Mouse (Mus musculus): ENCODE results near the gene Ano3. TPM values are rescaled to one million over a fixed set of nuclear protein-coding genes. Genes with fewer than 3 reads are reported as not detected.

Gene Ano3
- polyA plus RNA-seq, 1 experiment from 2014 or later = 0.09 TPM

DNA sequence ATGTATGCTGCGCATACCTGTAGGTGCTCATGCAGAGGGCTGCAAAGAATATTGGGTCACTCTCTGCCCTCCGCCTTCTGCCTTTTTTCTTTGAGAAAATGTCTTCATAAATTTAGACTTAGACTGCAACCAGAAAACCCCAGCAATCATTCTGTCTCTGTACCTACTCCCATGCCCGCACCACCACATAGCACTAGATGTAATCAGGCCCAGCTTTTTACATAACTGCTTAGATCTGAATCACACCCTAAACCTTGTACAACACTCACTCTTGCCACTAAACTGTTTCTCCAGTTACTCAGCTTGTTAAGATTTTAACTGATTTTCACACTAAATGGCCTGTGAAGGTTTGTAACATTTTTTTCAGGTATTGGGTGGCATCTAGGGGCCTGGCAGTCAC is 241.3 kb downstream of the Ano3 start:
- no peak for ATAC-seq
- WGBS = 94% methylated on average over 3 of the region's 3 CpGs

DNA sequence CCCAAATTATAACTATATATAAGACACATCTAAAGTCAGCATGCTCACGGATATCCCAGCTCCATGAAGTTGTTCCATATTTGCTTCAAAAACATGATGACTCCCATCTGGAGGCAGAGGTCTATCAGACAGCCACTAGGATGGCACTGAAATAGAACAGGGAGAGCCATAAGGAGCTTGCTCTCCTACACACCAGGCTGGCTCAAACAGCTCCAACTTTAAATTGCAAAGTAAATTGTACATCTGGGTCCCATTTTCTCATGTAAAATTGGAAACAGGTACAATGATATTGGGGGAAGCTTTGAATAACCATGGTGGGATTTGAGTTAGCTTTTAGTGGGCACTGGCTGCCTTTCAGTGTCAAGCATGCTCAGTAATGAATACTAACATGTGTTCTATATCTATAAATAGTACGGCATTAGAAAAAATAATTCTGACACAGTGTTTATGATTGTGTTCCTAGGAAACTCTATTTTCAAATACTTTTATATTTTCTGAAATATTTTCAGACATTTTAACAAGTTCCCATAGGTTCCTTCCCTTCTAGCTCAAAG is 279.6 kb downstream of the Ano3 start:
- Histone ChIP-seq H3K4me1 (ENCODE audit: control insufficient read depth, insufficient read depth, low read length) (no peaks in the 10 kb centered on the region), H3K27ac (ENCODE audit: low read length) (no peak overlapping the region), H3K9me3 (ENCODE audit: control insufficient read depth, low read length) (no peaks in the 10 kb centered on the region), H3K4me3 (ENCODE audit: low read length) (no peak overlapping the region), H3K27me3 (replicated peaks; ENCODE audit: control insufficient read depth, insufficient read depth, low read length) (no peaks in the 10 kb centered on the region), H3K9ac (ENCODE audit: low read depth, low read length) (no peak overlapping the region), H3K4me2 (ENCODE audit: low read depth, low read length) (no peak overlapping the region), H3K36me3 (ENCODE audit: control insufficient read depth, insufficient read depth, low read length) (no peaks in the 10 kb centered on the region)
- 80% methylated on average over 2 of the region's 2 CpGs for WGBS
- ATAC-seq = no peak

More for the DNA sequence above, 241.3 kb downstream of the Ano3 start:
- Histone ChIP-seq H3K4me3 (ENCODE audit: low read length) (no peak overlapping the region), H3K9ac (ENCODE audit: low read depth, low read length) (no peak overlapping the region), H3K27me3 (replicated peaks; ENCODE audit: control insufficient read depth, insufficient read depth, low read length) (no peaks in the 10 kb centered on the region), H3K4me1 (ENCODE audit: control insufficient read depth, insufficient read depth, low read length) (no peaks in the 10 kb centered on the region), H3K9me3 (ENCODE audit: control insufficient read depth, low read length) (no peaks in the 10 kb centered on the region), H3K4me2 (ENCODE audit: low read depth, low read length) (no peak overlapping the region), H3K36me3 (ENCODE audit: control insufficient read depth, insufficient read depth, low read length) (no peaks in the 10 kb centered on the region), H3K27ac (ENCODE audit: low read length) (no peak overlapping the region)

DNA sequence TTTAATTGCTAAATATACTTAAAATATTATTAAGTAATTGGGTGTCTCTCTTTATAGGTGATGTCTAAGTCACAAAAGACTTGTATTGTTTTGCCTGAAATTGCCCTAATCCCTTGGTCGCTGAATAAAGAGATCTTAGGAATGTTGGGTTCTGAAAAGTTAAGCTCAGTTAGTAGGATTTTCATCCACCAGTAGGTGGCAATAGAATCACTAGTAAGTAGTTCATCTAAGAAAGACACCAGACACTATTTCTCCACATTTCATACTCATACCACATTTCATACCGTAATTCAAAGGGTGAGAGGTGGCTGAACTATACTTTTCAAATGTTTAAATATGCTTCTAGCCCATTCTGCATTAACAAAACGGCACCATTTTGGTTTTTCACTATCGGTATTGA is 287.4 kb downstream of the Ano3 start:
- no peak for ATAC-seq
- Histone ChIP-seq H3K9me3 (ENCODE audit: control insufficient read depth, low read length) (no peaks in the 10 kb centered on the region), H3K27me3 (replicated peaks; ENCODE audit: control insufficient read depth, insufficient read depth, low read length) (no peaks in the 10 kb centered on the region), H3K36me3 (ENCODE audit: control insufficient read depth, insufficient read depth, low read length) (no peaks in the 10 kb centered on the region), H3K4me2 (ENCODE audit: low read depth, low read length) (no peak overlapping the region), H3K4me3 (ENCODE audit: low read length) (no peak overlapping the region), H3K27ac (ENCODE audit: low read length) (no peak overlapping the region), H3K9ac (ENCODE audit: low read depth, low read length) (no peak overlapping the region), H3K4me1 (ENCODE audit: control insufficient read depth, insufficient read depth, low read length) (no peaks in the 10 kb centered on the region)
- WGBS = 47% methylated on average over 4 of the region's 4 CpGs

DNA sequence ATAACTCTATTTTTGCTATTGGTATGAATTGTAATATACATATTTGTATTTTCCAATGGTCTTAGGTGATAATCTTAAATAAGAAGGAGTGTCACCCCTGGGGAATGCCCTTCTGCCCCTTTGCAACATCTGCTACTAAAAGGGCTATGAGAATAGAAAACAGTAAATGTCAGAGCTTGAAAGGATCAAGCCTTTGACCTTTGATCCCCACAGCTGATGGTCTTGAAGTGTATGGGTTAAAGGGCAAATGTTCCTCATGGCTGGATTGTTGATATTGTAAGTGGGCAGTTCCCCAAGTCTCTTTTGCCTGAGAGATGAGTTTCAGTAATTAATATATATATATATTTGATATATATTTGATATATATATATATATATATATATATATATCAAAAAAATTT is 305.9 kb downstream of the Ano3 start:
- Histone ChIP-seq H3K9me3 (ENCODE audit: control insufficient read depth, low read length) (no peaks in the 10 kb centered on the region), H3K4me2 (ENCODE audit: low read depth, low read length) (no peak overlapping the region), H3K27me3 (replicated peaks; ENCODE audit: control insufficient read depth, insufficient read depth, low read length) (no peaks in the 10 kb centered on the region), H3K36me3 (ENCODE audit: control insufficient read depth, insufficient read depth, low read length) (no peaks in the 10 kb centered on the region), H3K9ac (ENCODE audit: low read depth, low read length) (no peak overlapping the region), H3K27ac (ENCODE audit: low read length) (no peak overlapping the region), H3K4me1 (ENCODE audit: control insufficient read depth, insufficient read depth, low read length) (no peaks in the 10 kb centered on the region), H3K4me3 (ENCODE audit: low read length) (no peak overlapping the region)
- no peak for ATAC-seq

DNA sequence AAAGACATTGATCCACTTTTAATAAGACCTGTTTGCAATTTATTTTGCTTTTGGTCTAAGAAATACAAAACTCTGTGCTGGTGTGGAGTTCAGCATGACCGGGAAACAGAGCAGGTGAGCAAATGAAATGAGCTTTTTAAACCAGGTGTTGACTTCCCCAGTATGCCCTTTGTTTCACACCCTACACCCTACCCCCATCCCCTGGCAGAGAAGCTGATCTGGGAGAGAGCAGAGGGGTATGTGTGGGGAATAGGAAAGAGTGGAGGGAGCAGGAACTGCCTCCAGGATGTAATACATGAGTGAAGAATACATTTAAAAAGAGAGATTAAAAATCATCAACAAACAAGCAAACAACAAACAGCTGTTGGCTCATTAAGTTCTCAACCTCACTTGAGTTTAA is 306.4 kb downstream of the Ano3 start:
- no peak overlapping the region for H3K27ac ChIP-seq (ENCODE audit: low read length)
- H3K4me2 ChIP-seq (ENCODE audit: low read depth, low read length) = no peak overlapping the region
- H3K36me3 ChIP-seq (ENCODE audit: control insufficient read depth, insufficient read depth, low read length) = no peaks in the 10 kb centered on the region
- ATAC-seq = peak; percentile 50; the same call in 1 of the 2 replicates
- no peaks in the 10 kb centered on the region for H3K27me3 ChIP-seq (replicated peaks; ENCODE audit: control insufficient read depth, insufficient read depth, low read length)
- 66% methylated on average over 1 of the region's 1 CpGs for WGBS
- no peaks in the 10 kb centered on the region for H3K9me3 ChIP-seq (ENCODE audit: control insufficient read depth, low read length)
- no peak overlapping the region for H3K9ac ChIP-seq (ENCODE audit: low read depth, low read length)
- H3K4me3 ChIP-seq (ENCODE audit: low read length) = no peak overlapping the region
- no peaks in the 10 kb centered on the region for H3K4me1 ChIP-seq (ENCODE audit: control insufficient read depth, insufficient read depth, low read length)

Other genes with a start within 250 kb of the Ano3 start
- gene Muc15, start 229.6 kb downstream of the Ano3 start, polyA plus RNA-seq (2015; fragmentation: Nextera tagmentation; extraction: Ambion mirVana) = not detected in 2 replicates
- gene Gm13941, start 155.1 kb upstream of the Ano3 start, polyA plus RNA-seq (2015; fragmentation: Nextera tagmentation; extraction: Ambion mirVana) = not detected in 2 replicates
- gene Gm15130, start 202.0 kb upstream of the Ano3 start, polyA plus RNA-seq (2015; fragmentation: Nextera tagmentation; extraction: Ambion mirVana) = not detected in 2 replicates